In genomic region chr15:85677855-85678254, GRCm38 (mm10) we compare ENCODE assay signal across 9 mouse cellular contexts. TPM values are rescaled to one million over a fixed set of nuclear protein-coding genes. Genes with fewer than 3 reads are reported as not detected.
DNase-seq lines count a peak whose midpoint lies in the region; ATAC-seq and TF ChIP-seq lines count a peak whose summit lies in the region.
"Had no signal": no experiment of that assay in that cellular context is flagged by ENCODE, and none has a peak within 500 bp of the region (broad histone marks: within the 10 kb centered on the region; RNA-seq: fewer than 3 reads in every experiment).

No protein-coding gene starts in this region.

- H3K9ac ChIP-seq in kidney, embryonic 14.5 days (ENCODE audit: low read depth, low read length): no peak overlapping the region

- TF ChIP-seq POLR2A in kidney, adult 2 months (IDR thresholded peaks at IDR 0.05; ENCODE audit: low read depth, low read length): no peak

- DNase-seq in kidney, adult 2 months: peak; percentile 92
- DNase-seq in cerebellum, adult 11-12 months: peak; percentile 91
- peak; percentile 87 to 89 for DNase-seq in heart, postnatal 10 days
- DNase-seq in lung, postnatal 25 days (ENCODE audit: low spot score): peak; percentile 71
- no peak for DNase-seq in spleen, postnatal 14 days (ENCODE audit: low spot score in 2 of 2)
- DNase-seq in thymus, postnatal 25 days: no peak
- DNase-seq in gastrocnemius, postnatal 25 days: no peak

- H3K4me2 ChIP-seq in kidney, embryonic 14.5 days (replicated peaks; ENCODE audit: low read depth, low read length): no peak overlapping the region

- H3K4me1 ChIP-seq in kidney, adult 2 months (ENCODE audit: control insufficient read depth, insufficient read depth, low read length): peaks cover 46% of the 10 kb centered on the region
- peaks cover 31% of the 10 kb centered on the region for H3K4me1 ChIP-seq in kidney, embryonic 14.5 days (ENCODE audit: control insufficient read depth, insufficient read depth, low read length)
- H3K4me1 ChIP-seq: megakaryocyte, embryonic 14.5 days had no signal

- H3K27ac ChIP-seq in kidney, adult 2 months (ENCODE audit: insufficient read depth, low read depth, low read length): peak overlapping the region; percentile 86
- H3K27ac ChIP-seq in kidney, embryonic 14.5 days (ENCODE audit: low read depth, low read length): no peak overlapping the region

- TF ChIP-seq CTCF in kidney, adult 2 months (conservative IDR thresholded peaks at IDR 0.05; ENCODE audit: insufficient read depth, insufficient read length, low read depth, low read length): no peak

- ATAC-seq in kidney, embryonic 14.5 days (ENCODE audit: low FRiP score, low TSS enrichment): no peak

- intact Hi-C loops in heart, postnatal 10 days (cut with DNase I): no loop called here

- 6% methylated on average over 10 of the region's 10 CpGs for WGBS in kidney, adult 2 months
- 92% methylated on average over 10 of the region's 10 CpGs for WGBS in kidney, embryonic 14.5 days

- no peaks in the 10 kb centered on the region for H3K27me3 ChIP-seq in kidney, adult 2 months (replicated peaks; ENCODE audit: control insufficient read depth, insufficient read depth, low read length)
- H3K27me3 ChIP-seq in kidney, embryonic 14.5 days (ENCODE audit: control insufficient read depth, insufficient read depth, low read length): no peaks in the 10 kb centered on the region

- H3K9me3 ChIP-seq in kidney, embryonic 14.5 days (ENCODE audit: control insufficient read depth, low read length): no peaks in the 10 kb centered on the region
- H3K9me3 ChIP-seq: megakaryocyte, embryonic 14.5 days had no signal

- H3K36me3 ChIP-seq in kidney, adult 2 months (ENCODE audit: control insufficient read depth, insufficient read depth, low read length): no peaks in the 10 kb centered on the region; the same call in 1 of the 2 replicates
- H3K36me3 ChIP-seq in kidney, embryonic 14.5 days (ENCODE audit: control insufficient read depth, insufficient read depth, low read length): peaks cover 13% of the 10 kb centered on the region; the same call in 1 of the 2 replicates

- H3K4me3 ChIP-seq in kidney, adult 2 months (ENCODE audit: insufficient read depth, low read depth, low read length): no peak overlapping the region
- H3K4me3 ChIP-seq in kidney, embryonic 14.5 days (ENCODE audit: low read length): no peak overlapping the region
- H3K4me3 ChIP-seq: megakaryocyte, embryonic 14.5 days had no signal

RNA-seq across cellular contexts. Expression of gene Ppara, which starts 56.9 kb away (rescaled TPM):
- 31.3 and 32.5 TPM in 2 replicates for polyA plus RNA-seq in kidney, adult 2 months (2012; rRNA removed)
- polyA plus RNA-seq in kidney, embryonic 14.5 days (2014; fragmentation: Nextera tagmentation; extraction: Ambion mirVana): 1.7 and 2.3 TPM in 2 replicates
- total RNA-seq in heart, postnatal 10 days (2021): 10 to 100 TPM; 39.2 to 52.4 TPM
- 10 to 100 TPM; 11.4 to 19.3 TPM for total RNA-seq in gastrocnemius, postnatal 25 days (2021)

Comparison
In these comparisons a context has a peak if more than half of its experiments do, and no peak if none do; other contexts are left out.
1. DNase-seq: peak in kidney, adult 2 months (single experiment), cerebellum, adult 11-12 months (single experiment), heart, postnatal 10 days (2 of 2) and lung, postnatal 25 days (single experiment); none in spleen, postnatal 14 days (0 of 2), thymus, postnatal 25 days (single experiment) and gastrocnemius, postnatal 25 days (single experiment).